Mouse (Mus musculus) cortical plate, adult 2 months (tissue): ENCODE results near the gene Tbc1d10a. TPM values are rescaled to one million over a fixed set of nuclear protein-coding genes. Genes with fewer than 3 reads are reported as not detected.

ENCODE experiments used
- H3K27ac ChIP-seq: fragments of 200-500 bp; 2 replicates; pipeline ENCODE4 v1.5.1; 2012; ENCODE audit warnings: low read length, control low read depth, inconsistent platforms; ENCODE audit not compliant: insufficient read depth
- H3K4me1 ChIP-seq: fragments of 200-500 bp; 2 replicates; pipeline ENCODE4 v1.6.1; 2011; ENCODE audit warnings: low read length; ENCODE audit not compliant: control insufficient read depth, insufficient read depth
- H3K4me3 ChIP-seq: fragments of 200-500 bp; 2 replicates; pipeline ENCODE4 v1.5.1; 2011; ENCODE audit warnings: mild to moderate bottlenecking, low read length, control low read depth; ENCODE audit not compliant: insufficient read depth
- CTCF ChIP-seq: fragments of 200-500 bp; IDR thresholded peaks from 2 replicates; pipeline ENCODE4 v1.5.1; 2011; ENCODE audit warnings: mild to moderate bottlenecking, control low read depth, low read length; ENCODE audit not compliant: insufficient read depth; ENCODE audit errors: extremely low read depth
- POLR2A ChIP-seq: fragments of 200-500 bp; IDR thresholded peaks from 2 replicates; pipeline ENCODE4 v1.6.1; 2011; ENCODE audit warnings: mild to moderate bottlenecking, low read length, control low read depth; ENCODE audit not compliant: insufficient read depth; ENCODE audit errors: extremely low read depth
- polyA plus RNA-seq: library from polyadenylated mRNA; depleted of rRNA; stranded (reverse); fragments of >200 nt; gene quantifications from 2 replicates; pipeline ENCODE4 v1.2.3, GENCODE M21; 2012

Tbc1d10a gene
- polyA plus RNA-seq, 1 experiment: 49.6 TPM

- Histone ChIP-seq H3K27ac (no peak overlapping the region), H3K4me3 (no peak overlapping the region), H3K4me1 (no peaks in the 10 kb centered on the region)
- TF ChIP-seq CTCF (no peak), POLR2A (no peak)
Measured at GRCm38 (mm10) chr11:4232644-4233043, 46.1 kb downstream of the Tbc1d10a start.

GRCm38 (mm10) chr11:4235052-4235655 lies 48.6 kb downstream of the Tbc1d10a start:
- TF ChIP-seq CTCF (no peak), POLR2A (no peak)
- no peaks in the 10 kb centered on the region for H3K4me1 ChIP-seq
- H3K4me3 ChIP-seq: no peak overlapping the region
- H3K27ac ChIP-seq: no peak overlapping the region

- Histone ChIP-seq H3K27ac (no peak within 1 kb of the TSS), H3K4me1 (no peaks in the 10 kb centered on the region), H3K4me3 (no peak within 1 kb of the TSS)
- TF ChIP-seq POLR2A: no peak
- no peak for TF ChIP-seq CTCF
Measured at GRCm38 (mm10) chr11:4235665-4236545, 49.3 kb downstream of the Tbc1d10a start, which contains the start of gene Osm. TSS of gene Osm (plus strand) at chr11:4236420.

- Histone ChIP-seq H3K4me1 (no peaks in the 10 kb centered on the region), H3K27ac (no peak overlapping the region), H3K4me3 (no peak overlapping the region)
- TF ChIP-seq POLR2A (no peak), CTCF (no peak)
Measured at GRCm38 (mm10) chr11:4236546-4237067, 50.0 kb downstream of the Tbc1d10a start.

- H3K4me1 ChIP-seq: no peaks in the 10 kb centered on the region
- TF ChIP-seq POLR2A: no peak
- no peak for TF ChIP-seq CTCF
- H3K27ac ChIP-seq: no peak overlapping the region
- no peak overlapping the region for H3K4me3 ChIP-seq
Measured at GRCm38 (mm10) chr11:4237389-4237912, 50.9 kb downstream of the Tbc1d10a start.

GRCm38 (mm10) chr11:4238167-4238566 lies 51.6 kb downstream of the Tbc1d10a start:
- H3K4me1 ChIP-seq: no peaks in the 10 kb centered on the region
- no peak overlapping the region for H3K27ac ChIP-seq
- no peak for TF ChIP-seq POLR2A
- no peak for TF ChIP-seq CTCF
- no peak overlapping the region for H3K4me3 ChIP-seq

- TF ChIP-seq POLR2A (no peak), CTCF (no peak)
- no peak overlapping the region for H3K27ac ChIP-seq
- H3K4me3 ChIP-seq: no peak overlapping the region
Measured at GRCm38 (mm10) chr11:4239691-4240090, 53.1 kb downstream of the Tbc1d10a start.

GRCm38 (mm10) chr11:4240151-4240550 lies 53.6 kb downstream of the Tbc1d10a start:
- TF ChIP-seq CTCF: no peak
- Histone ChIP-seq H3K4me3 (no peak overlapping the region), H3K27ac (no peak overlapping the region), H3K4me1 (no peaks in the 10 kb centered on the region)

More at GRCm38 (mm10) chr11:4239691-4240090, 53.1 kb downstream of the Tbc1d10a start:
- H3K4me1 ChIP-seq: no peaks in the 10 kb centered on the region

- Histone ChIP-seq H3K27ac (no peak overlapping the region), H3K4me3 (no peak overlapping the region), H3K4me1 (no peaks in the 10 kb centered on the region)
- TF ChIP-seq CTCF: no peak
- TF ChIP-seq POLR2A: no peak
Measured at GRCm38 (mm10) chr11:4241180-4241579, 54.6 kb downstream of the Tbc1d10a start.

GRCm38 (mm10) chr11:4246126-4246525 lies 59.5 kb downstream of the Tbc1d10a start:
- H3K4me3 ChIP-seq: no peak overlapping the region
- no peaks in the 10 kb centered on the region for H3K4me1 ChIP-seq
- TF ChIP-seq CTCF (no peak), POLR2A (no peak)
- no peak overlapping the region for H3K27ac ChIP-seq
